Mouse (Mus musculus) liver, embryonic 14.5 days (tissue): ENCODE data around the gene Tnrc6c. TPM values are rescaled to one million over a fixed set of nuclear protein-coding genes. Genes with fewer than 3 reads are reported as not detected.

Experiments
- ATAC-seq: fragments of 200-750 bp; cut with Nextera tagmentation; 2 replicates; pipeline ENCODE4 v1.8.0; 2017; ENCODE audit warnings: moderate number of reproducible peaks, mild to moderate bottlenecking, moderate library complexity; ENCODE audit not compliant: insufficient read depth
- DNase-seq, 3 experiments: peaks; one replicate each; pipeline ENCODE4 v3.0.0-alpha.2; 2012 to 2013; ENCODE audit warnings: low read depth in 3 of 3, low spot score in 3 of 3
- H3K27ac ChIP-seq: fragments of 300-500 bp; sonication (generic); 2 replicates; pipeline ENCODE4 v1.5.1; 2014; ENCODE audit warnings: moderate library complexity, mild to moderate bottlenecking, control low read depth, inconsistent platforms
- H3K27me3 ChIP-seq: fragments of 300-500 bp; sonication (generic); 2 replicates; pipeline ENCODE4 v1.6.1; 2014; ENCODE audit warnings: mild to moderate bottlenecking, low read length, moderate library complexity; ENCODE audit not compliant: control insufficient read depth, insufficient read depth
- H3K36me3 ChIP-seq: fragments of 300-500 bp; sonication (generic); replicated peaks from 2 replicates; pipeline ENCODE4 v1.6.1; 2014; ENCODE audit warnings: low read depth; ENCODE audit not compliant: control insufficient read depth, insufficient read depth
- H3K4me1 ChIP-seq, 2 experiments: fragments of 200-500 bp in 1 of 2; fragments of 300-500 bp in 1 of 2; sonication (generic) in 1 of 2; replicated peaks; 2 replicates each; pipeline ENCODE4 v1.6.1; 2012 to 2014; ENCODE audit warnings: antibody characterized with exemption in 1 of 2, inconsistent platforms in 1 of 2, low read length in 1 of 2; ENCODE audit not compliant: control insufficient read depth in 2 of 2, insufficient read depth in 2 of 2
- H3K4me2 ChIP-seq: fragments of 300-500 bp; sonication (generic); 2 replicates; pipeline ENCODE4 v1.6.1; 2014; ENCODE audit warnings: low read depth, mild to moderate bottlenecking, control low read depth, moderate library complexity
- H3K4me3 ChIP-seq, 2 experiments: fragments of 200-500 bp in 1 of 2; fragments of 300-500 bp in 1 of 2; sonication (generic) in 1 of 2; 2 replicates each; pipeline ENCODE4 v1.5.1; 2012 to 2014; ENCODE audit warnings: low read depth in 2 of 2, low read length in 2 of 2, mild to moderate bottlenecking in 2 of 2, control low read depth in 1 of 2, inconsistent platforms in 1 of 2, moderate library complexity in 1 of 2; ENCODE audit not compliant: insufficient read depth in 1 of 2
- H3K9ac ChIP-seq: fragments of 300-500 bp; sonication (generic); replicated peaks from 2 replicates; pipeline ENCODE4 v1.6.1; 2014; ENCODE audit warnings: mild to moderate bottlenecking, control low read depth, moderate library complexity
- H3K9me3 ChIP-seq: fragments of 300-500 bp; sonication (generic); 2 replicates; pipeline ENCODE4 v1.6.1; 2016; ENCODE audit warnings: low read length, mixed read lengths; ENCODE audit not compliant: control insufficient read depth
- CTCF ChIP-seq: IDR thresholded peaks from 2 replicates; pipeline ENCODE4 v1.5.1; 2016; ENCODE audit warnings: antibody characterized with exemption, low read depth, control low read depth
- EP300 ChIP-seq: IDR thresholded peaks from 2 replicates; pipeline ENCODE4 v1.6.1; 2016; ENCODE audit warnings: antibody characterized with exemption, low read depth
- WGBS: fragments of 180-500 bp; shearing (Covaris S2); extraction: QIAGEN DNeasy Blood & Tissue Kit; methylation state at CpG from one replicate; pipeline ENCODE4 v1.1.7; 2014; ENCODE audit not compliant: insufficient replicate concordance; 5-methylcytosine and 5-hydroxymethylcytosine counted together
- polyA plus RNA-seq, 2 experiments: library from polyadenylated mRNA; depleted of rRNA in 1 of 2; stranded (reverse) in 1 of 2; unstranded in 1 of 2; fragments of >200 nt; fragmentation: Nextera tagmentation in 1 of 2; extraction: Ambion mirVana in 1 of 2; gene quantifications; 2 replicates each; pipeline versions ENCODE4 v1.2.1 to v1.2.3; 2012 to 2014

Gene Tnrc6c
- polyA plus RNA-seq, 2 experiments, result 2.4 to 3.7 TPM

DNA sequence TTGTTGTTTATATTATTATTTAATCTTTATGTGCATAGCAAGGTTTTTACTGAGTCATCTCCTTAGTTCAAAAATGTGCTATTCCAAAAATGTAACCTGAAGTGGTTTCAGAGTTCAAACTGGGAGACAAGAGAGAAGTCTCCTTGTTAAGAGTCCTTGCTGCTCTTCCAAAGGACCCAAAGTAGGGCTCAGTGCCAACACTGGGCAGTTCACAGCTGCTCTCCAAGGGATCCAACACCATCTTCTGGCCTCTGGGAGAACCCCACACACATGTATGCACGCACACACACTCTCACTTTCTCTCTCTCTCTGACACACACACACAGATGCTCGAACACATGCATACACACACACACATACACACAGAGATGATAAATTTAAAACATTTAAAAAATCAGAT, 11.9 kb upstream of the Tnrc6c start:
- no peaks in the 10 kb centered on the region for H3K9me3 ChIP-seq
- WGBS, result 59% methylated on average over 2 of the region's 2 CpGs
- no peak for DNase-seq
- no peak overlapping the region for H3K9ac ChIP-seq
- no peak overlapping the region for H3K4me3 ChIP-seq
- no peak overlapping the region for H3K27ac ChIP-seq
- ATAC-seq, result no peak
- TF ChIP-seq CTCF (no peak), EP300 (no peak)
- H3K27me3 ChIP-seq, result no peaks in the 10 kb centered on the region
- no peak overlapping the region for H3K4me2 ChIP-seq
- H3K4me1 ChIP-seq, result no peaks in the 10 kb centered on the region
- H3K36me3 ChIP-seq, result no peaks in the 10 kb centered on the region

DNA sequence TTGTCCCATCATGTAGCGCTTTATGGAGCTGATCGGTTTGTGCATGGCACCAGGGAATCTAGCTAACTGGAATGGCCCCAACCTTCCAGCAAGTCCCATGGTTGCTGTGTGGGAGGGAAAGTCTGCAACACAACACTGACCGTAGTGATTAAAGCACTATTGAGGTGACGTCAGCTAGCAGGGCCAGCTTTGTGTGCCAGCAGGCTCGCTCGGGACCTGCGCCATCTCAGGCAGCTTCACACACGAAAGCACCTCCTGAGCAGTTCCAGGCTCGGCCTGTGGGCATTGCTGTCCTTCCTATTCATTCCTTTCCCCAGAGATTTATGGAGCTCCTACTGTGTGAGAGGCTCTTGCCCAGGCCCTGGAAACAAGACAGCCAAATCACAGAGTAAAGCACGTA, 10.8 kb upstream of the Tnrc6c start:
- Histone ChIP-seq H3K36me3 (no peaks in the 10 kb centered on the region), H3K4me3 (no peak overlapping the region), H3K9me3 (no peaks in the 10 kb centered on the region), H3K4me2 (no peak overlapping the region), H3K4me1 (no peaks in the 10 kb centered on the region), H3K27me3 (no peaks in the 10 kb centered on the region; the same call in 1 of the 2 replicates), H3K9ac (no peak overlapping the region), H3K27ac (no peak overlapping the region)
- DNase-seq, result no peak
- 61% methylated on average over 10 of the region's 10 CpGs for WGBS
- TF ChIP-seq EP300, result no peak
- TF ChIP-seq CTCF, result no peak
- no peak for ATAC-seq

DNA sequence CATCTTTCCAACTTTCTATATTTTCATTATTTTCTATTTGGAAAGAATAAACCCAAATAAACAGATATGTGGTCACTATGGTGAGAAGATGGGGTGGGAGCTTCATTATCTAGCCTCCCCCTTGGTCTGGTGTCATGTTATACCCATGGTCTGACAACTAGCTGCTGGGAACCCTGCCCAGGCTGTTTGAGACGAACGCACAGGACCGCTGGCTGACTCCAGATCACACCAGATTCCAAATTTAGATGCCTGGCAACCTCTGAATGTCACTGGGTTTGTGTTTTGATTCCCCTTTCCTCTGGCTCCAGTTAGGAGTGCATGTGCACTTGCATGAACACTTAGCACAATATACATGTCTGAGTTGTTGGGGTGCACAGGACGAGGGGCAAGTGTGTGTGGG, 7.3 kb upstream of the Tnrc6c start:
- no peak for DNase-seq
- Histone ChIP-seq H3K27ac (no peak overlapping the region), H3K36me3 (no peaks in the 10 kb centered on the region), H3K4me2 (no peak overlapping the region), H3K27me3 (peaks cover 9% of the 10 kb centered on the region), H3K4me1 (no peaks in the 10 kb centered on the region), H3K4me3 (no peak overlapping the region), H3K9ac (no peak overlapping the region), H3K9me3 (no peaks in the 10 kb centered on the region)
- ATAC-seq, result no peak
- TF ChIP-seq CTCF (no peak), EP300 (no peak)
- WGBS, result 63% methylated on average over 4 of the region's 4 CpGs

DNA sequence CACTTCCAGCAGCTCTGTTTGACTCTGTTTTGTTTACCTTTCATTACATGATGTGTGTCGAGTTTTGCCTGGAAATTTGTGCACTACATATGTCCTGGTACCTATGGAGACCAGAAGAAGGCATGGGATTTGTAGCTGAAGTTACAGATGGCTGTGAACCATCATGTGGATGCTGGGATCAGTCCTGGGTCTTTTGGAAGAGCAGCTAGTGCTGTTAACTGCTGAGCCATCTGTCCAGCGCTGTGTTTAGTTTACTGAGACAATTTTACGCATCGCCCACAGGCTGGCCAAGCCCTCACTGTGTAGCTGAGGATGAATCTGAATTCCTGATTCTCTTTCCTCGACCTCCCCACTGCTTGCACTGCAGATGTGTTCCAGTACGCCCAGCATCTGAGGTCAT, 6.1 kb upstream of the Tnrc6c start:
- Histone ChIP-seq H3K9me3 (no peaks in the 10 kb centered on the region), H3K36me3 (no peaks in the 10 kb centered on the region), H3K4me3 (no peak overlapping the region), H3K9ac (no peak overlapping the region), H3K4me2 (no peak overlapping the region), H3K27ac (no peak overlapping the region), H3K4me1 (0 out of 4 replicates have a peak, but pooled peaks cover 0 to 2% of the 10 kb centered on the region in 2 experiments), H3K27me3 (peaks cover 21% of the 10 kb centered on the region)
- TF ChIP-seq EP300 (no peak), CTCF (no peak)
- no peak for ATAC-seq
- WGBS, result 51% methylated on average over 6 of the region's 6 CpGs
- DNase-seq, result no peak

- DNase-seq (no peak), ATAC-seq (no peak)
- Histone ChIP-seq H3K9ac (no peak overlapping the region), H3K27me3 (peaks cover 32% of the 10 kb centered on the region), H3K36me3 (no peaks in the 10 kb centered on the region), H3K27ac (no peak overlapping the region), H3K4me1 (peaks cover 0 to 6% of the 10 kb centered on the region in 2 experiments; a peak in 3 of 4 replicates), H3K9me3 (no peaks in the 10 kb centered on the region), H3K4me3 (no peak overlapping the region), H3K4me2 (no peak overlapping the region)
- WGBS, result 47% methylated on average over 13 of the region's 13 CpGs
- no peak for TF ChIP-seq CTCF
- no peak for TF ChIP-seq EP300
These were observed 3.1 kb upstream of the Tnrc6c start for GRCm38 (mm10) chr11:117650721-117651644.
